Mouse (Mus musculus) ES-E14 (cell line): ENCODE results near the gene Mvp.

ENCODE experiments used
- CHD2 ChIP-seq: IDR thresholded peaks from 2 replicates; pipeline ENCODE4 v1.6.1; 2014; ENCODE audit warnings: mild to moderate bottlenecking, low read depth, low read length, inconsistent platforms
- MAFK ChIP-seq: IDR thresholded peaks from 2 replicates; pipeline ENCODE4 v1.6.1; 2014; ENCODE audit warnings: mild to moderate bottlenecking, low read depth, low read length, inconsistent platforms; ENCODE audit not compliant: insufficient read depth
- ZNF384 ChIP-seq: IDR thresholded peaks from 2 replicates; pipeline ENCODE4 v1.6.1; 2012; ENCODE audit warnings: low read depth, low read length, inconsistent platforms

- TF ChIP-seq ZNF384, result no peak
- no peak for TF ChIP-seq MAFK
- no peak for TF ChIP-seq CHD2
Measured at GRCm38 (mm10) chr7:126975893-126975949, 38.7 kb downstream of the Mvp start, which contains the start of gene Cdipt.
